Mouse (Mus musculus): Measurements from ENCODE around the gene Dnah17.

DNA sequence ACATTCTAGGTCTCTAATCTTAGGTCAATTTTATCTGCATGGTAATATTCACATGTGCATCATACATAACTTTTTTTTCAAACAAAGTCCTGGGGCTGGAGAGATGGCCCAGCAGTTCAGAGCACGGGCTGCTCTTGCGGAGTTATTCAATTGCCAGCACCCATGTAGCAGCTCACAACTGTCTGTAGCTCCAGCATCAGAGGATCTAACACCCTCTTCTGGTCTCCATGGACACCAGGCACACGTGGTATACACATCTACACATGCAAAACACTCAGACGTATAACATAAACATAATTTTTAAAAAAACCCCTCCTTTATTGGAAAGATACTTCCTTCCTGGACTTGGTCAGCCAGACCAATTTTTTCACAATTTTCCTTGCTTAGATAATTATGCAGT is 28.3 kb upstream of the Dnah17 start:
- no peak for TF ChIP-seq CTCF (IDR thresholded peaks at IDR 0.05)
- TF ChIP-seq EP300 (IDR thresholded peaks at IDR 0.05), result no peak
